Mouse (Mus musculus) cerebellum, adult (tissue): ENCODE data around the gene Tgtp2.
"Not testable (repeated sequence)": the region's sequence is repeated elsewhere in the genome, so short reads cannot be mapped to it uniquely, and the experiment has no call there.

ENCODE experiments used
- ATAC-seq: cut with Nextera tagmentation; 2 replicates; pipeline ENCODE4 v1.9.2; 2017; ENCODE audit warnings: mild to moderate bottlenecking, moderate library complexity, mixed read lengths; ENCODE audit not compliant: insufficient number of reproducible peaks, low FRiP score, low TSS enrichment

Gene Tgtp2

DNA sequence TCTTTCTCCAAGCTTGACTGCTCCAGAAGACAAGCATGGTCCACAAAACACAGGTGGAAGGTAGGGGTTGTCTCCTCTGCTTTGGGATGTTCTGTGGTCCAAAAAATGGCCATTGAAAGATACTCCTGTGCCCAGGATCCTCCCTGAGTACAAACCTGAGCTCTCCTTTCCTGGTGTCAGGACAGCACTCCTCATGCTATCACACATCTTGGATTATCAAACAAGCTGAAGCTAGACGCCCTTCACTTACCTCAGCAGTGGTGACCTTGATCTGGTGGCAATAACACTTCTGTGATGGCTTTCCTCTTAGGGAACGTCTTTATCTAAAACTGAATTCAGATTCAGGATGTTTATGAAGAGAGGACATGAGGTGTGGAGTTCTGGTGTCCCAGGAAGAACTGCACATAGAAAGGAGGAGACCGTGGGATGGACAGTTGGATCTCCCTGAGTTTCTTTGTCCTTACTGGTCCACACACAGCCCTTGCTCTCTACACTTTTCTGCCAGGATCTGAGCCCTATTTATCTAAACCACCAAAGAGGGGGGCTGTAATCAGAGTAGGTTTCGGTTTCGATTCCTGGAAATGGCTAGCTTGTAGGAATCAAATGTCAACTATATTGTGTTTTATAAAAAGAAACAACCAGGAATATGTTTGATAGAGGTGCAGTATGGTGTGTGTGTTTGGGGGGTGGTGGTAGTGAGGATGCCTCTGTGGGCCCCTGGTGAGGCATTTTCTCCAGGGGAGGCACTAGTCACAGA is at the start of gene Tgtp2:
Gene Tgtp2, minus strand, starts transcription at position 494 of the 757 bp plus-strand sequence.
- ATAC-seq: not testable (repeated sequence)

DNA sequence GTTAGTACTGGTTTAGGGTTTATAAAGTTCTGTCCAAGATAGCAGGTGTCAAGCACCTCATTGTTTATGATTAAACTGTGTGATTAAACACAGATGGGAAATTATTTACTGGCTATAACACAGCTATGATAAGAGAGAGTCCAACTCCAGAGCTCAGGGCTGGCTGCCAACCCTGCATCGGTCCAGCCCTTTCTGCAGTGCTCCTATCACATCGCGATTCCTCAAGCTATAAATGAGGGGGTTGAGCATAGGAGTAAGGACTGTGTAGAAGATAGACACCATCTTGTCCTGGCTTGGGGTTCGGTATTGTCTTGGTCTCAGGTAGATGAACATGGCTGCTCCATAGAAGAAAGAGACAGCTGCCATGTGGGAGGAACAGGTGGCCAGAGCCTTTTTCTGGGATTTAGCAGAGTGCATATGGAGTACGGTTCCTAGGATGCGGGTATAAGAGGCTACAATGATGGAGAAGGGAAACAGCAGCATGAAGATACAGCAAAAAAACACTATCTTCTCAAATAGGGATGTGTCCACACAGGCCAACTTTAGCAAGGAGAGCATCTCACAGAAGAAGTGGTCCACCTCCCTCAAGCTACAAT is 48.7 kb upstream of the Tgtp2 start:
- ATAC-seq: no peak

DNA sequence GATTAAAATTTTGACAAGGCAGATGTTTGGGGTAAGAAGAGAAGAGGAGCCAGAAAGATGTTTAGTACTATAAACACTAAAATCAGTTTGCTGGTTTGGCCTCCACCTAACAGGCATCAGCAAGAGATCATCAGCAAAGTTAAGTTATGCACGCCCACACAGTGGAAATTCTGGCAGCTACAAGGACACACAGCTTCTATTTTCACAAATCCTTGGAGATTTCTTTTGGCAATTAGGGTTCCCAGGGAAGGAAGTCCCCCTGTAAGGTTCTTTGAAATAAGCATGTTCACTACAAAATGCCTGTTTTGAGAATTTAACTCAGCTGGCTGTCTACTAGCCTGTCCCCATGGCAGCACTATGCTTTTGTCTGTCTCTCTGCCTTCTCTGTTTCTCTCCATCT is 47.0 kb upstream of the Tgtp2 start:
- no peak for ATAC-seq

- ATAC-seq: no peak
These were observed 44.8 kb upstream of the Tgtp2 start for GRCm38 (mm10) chr11:49108833-49109232.

DNA sequence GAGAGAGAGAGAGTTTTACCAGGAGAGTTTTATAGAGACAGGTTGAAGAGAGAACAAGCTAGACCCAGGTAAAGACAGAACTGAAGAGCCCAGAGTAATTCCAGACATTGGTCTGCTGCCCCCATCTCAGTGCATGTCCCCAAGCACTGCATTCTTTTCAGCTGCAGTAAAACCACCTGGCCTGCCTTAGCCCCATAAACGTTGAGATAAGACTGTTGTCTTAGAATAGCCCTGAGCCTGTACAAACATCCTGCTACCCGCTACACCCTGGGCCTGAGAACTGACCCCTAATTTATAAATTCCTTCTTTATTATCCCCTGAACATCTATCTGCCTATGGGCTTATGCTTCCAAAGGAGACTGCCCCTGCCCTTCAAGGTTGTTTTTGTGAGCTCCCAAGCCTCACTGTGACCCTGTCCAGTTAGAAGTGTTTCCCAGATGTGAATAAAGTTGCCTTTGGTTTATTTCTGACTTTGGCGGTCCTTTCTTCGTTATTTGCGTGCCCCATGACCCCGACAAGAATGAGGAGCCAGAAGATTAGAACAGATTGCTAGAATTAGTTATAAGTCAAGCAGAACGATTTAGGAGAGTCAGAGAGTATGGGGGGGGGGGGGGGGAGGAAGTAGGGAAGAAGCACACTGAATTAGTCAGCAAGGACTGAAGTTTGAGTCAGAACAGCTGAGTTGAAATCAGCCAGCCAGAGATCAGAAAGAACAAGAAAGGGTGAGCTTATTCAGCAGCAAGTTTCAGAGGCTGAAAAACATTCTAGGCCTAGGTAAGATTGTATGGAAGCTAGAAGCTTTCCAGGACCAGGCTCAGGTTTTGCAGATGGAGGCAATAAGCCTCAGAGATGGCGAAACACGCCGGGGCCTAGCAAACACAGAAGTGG is 43.9 kb upstream of the Tgtp2 start:
- ATAC-seq: no peak

- ATAC-seq: no peak
These were observed 41.7 kb upstream of the Tgtp2 start for GRCm38 (mm10) chr11:49105752-49106151.

GRCm38 (mm10) chr11:49103047-49103693 is 39.2 kb upstream of the Tgtp2 start:
- peak; percentile 64; the same call in 1 of the 2 replicates for ATAC-seq

- no peak for ATAC-seq
These were observed 37.5 kb upstream of the Tgtp2 start for GRCm38 (mm10) chr11:49101500-49101899.

DNA sequence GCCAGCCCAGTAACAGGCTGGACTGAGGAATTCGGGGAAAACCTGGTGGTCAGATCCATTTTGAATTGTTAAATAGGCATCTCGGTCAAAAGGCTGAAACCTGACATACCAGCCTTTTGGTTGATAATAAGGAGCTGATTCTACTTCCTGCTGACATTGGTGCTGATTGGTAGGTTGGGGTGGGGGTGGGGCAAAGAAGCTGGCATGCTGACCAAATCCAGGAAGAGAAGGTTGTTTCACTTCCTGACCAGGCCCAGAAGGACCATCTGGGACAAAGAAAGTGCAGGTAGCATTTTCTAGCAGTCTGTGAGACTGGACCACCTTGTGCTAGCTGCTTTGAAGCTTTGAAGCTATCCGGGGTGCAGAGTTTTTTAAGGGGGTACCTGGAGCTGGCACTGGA is 36.4 kb upstream of the Tgtp2 start:
- ATAC-seq: no peak

GRCm38 (mm10) chr11:49095367-49095766 is 31.4 kb upstream of the Tgtp2 start:
- no peak for ATAC-seq

- ATAC-seq: no peak
These were observed 30.1 kb upstream of the Tgtp2 start for GRCm38 (mm10) chr11:49093861-49094660.

DNA sequence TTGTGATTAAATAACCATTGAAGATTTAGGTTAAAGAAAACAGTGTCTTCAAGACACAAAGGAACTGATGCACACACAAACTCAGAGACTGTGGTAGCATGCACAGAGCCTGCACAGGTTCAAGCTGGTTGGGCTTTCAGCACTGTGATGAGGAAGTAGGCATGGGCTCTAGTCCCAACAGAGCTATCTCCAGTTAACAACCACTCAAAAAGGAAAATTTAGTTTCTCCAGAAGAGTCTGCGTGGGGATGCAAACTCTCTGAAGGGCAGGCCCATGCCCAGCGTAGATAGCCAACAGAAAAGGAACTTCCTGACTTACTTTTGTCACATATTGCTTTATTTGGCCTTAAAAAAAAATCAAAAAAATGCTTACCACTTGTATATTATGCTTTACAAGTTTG is 28.8 kb upstream of the Tgtp2 start:
- ATAC-seq: no peak

DNA sequence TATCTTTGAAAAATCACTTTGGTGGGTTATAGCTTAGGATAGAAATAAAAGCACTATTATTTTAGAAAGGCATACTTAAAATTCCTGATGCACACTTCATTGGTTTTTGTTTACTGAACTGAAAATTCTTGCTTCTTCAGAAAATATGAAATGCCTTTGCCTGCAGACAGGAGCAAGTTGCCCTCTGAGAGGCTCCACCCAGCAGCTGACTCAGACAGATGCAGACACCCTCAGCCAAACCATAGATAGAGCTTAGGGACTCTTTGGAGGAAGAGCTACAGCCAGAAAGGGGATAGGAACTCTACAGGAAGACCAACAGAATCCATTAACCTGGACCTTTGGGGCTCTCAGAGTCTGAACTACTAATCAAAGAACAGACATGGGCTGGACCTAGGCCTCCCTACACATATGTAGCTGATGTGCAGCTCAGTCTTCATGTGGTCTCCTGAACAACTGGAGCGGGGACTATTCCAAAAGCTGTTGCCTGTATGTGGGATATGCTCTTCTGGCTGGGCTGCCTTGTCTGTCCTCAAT is 28.1 kb upstream of the Tgtp2 start:
- ATAC-seq: no peak

DNA sequence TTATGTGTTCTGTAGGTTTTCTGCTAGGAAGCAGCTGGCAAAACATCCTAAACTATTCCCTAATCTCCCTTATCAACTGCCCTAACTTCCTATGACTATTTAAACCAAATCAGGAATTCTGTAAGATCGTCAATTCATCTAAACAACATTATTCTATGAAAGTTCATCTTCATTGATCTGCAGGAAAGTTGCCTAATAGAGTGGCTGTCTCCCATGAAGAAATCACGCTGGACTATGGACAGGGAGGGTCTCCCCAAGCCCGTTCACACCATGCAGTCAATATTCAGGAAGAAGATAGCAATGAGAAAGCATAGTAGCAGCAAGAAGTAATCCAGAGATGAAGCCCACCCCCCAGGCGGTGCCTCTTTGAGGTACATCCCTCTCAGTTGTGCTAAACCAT is 27.2 kb upstream of the Tgtp2 start:
- no peak for ATAC-seq

- no peak for ATAC-seq
These were observed 26.5 kb upstream of the Tgtp2 start for GRCm38 (mm10) chr11:49090551-49090950.

DNA sequence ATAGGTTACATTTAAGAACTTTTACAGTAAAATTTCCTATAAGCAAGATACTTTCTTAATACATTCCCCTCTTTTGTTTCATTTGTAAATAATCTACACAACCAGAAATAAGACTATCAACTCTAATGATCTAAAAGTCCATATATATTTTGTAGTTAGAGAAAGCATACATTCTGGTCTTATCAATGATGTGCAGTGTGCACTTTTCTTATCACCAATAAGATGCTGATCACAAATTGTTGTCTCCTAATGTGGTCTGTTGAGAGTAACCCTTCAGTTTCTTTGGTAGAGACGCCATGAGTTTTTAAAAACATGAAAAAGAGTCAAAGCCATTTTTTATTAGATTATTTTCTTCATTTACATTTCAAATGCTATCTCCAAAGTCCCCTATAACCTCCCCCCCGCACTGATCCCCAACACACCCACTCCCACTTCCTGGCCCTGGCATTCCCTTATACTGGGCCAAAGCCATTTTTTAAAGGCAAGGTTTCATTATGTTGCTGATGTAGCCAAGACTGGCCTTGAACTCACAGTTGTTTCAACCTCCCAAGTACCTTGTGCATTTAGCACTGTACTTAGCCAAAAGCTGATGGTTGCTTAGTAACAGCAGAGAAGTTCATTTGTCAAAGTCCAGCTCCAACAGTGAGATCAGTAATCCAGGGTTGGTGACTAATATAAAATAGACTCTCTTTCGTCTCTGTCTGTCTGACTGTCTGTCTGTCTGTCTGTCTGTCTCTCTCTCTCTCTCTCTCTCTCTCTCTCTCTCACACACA is 25.9 kb upstream of the Tgtp2 start:
- ATAC-seq: no peak

DNA sequence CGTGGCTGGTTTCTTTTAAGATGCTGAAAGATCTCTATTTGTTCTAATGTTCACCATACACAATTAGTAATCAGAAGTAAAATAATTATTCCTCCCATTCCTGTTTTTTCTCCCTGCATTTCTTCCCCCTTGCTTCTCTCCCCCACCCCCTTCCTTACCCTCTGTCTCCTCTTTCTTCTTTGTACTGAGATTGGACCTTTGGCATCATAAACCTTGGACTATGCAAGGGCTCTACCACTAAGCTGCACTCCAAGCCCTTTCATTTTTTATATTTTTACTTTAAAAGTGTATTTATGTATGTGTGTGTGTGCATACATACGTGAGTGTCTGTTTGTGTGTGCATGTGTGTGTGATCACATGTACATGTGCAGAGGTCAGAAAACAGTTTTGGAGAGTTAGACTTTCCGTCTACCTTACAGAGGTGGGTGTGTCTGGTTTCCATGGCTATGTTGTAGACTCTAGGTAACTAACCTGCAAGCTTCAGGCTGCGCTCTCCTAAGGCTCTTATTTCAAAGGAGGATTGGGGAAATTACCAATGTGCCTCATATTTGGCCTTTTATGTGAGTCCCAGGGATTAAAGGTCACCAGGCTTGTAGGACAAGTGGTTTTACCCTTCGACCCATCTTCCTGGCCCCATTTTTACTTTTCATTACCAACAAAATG is 25.1 kb upstream of the Tgtp2 start:
- ATAC-seq: no peak

DNA sequence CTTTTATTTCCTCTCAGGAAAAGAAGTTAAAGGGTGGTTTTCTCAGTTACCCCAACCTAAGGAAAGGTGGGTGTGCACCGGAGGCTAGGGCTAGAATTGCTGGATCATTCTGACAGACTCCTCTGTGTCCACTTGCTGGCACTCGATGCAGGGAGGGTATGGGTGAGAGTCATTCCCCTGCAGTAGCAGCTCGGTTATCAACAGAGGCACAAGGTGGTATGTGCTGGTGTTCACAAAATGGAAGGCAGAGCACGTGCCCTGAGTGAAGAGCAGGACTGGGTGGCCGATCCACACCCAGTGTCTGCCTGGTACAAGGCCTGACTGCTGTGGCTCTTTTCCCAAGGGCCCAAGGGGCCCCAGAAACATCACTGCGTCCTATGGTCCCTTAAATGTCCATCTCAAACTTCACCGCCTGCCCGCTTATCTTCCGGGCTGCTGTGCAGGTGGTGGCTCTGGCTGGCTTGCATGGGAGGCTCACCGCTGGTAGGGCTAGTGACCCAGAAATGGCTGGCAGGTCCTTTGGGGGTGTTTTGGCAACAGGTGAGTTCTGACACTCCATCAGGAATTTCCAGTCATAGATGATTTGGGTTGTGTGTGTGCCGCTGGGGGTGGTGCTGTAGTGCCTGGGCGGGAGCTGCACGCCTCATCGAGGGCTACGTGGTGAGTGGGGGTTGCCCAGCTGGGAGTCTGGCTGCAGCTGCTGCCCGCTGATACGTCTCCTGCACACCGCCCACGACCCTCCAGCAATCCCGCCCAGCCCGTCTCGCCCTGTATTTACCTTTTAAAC is 24.0 kb upstream of the Tgtp2 start:
- no peak for ATAC-seq
